Mouse (Mus musculus): ENCODE data around the gene Cubn.

Cubn gene

GRCm38 (mm10) chr2:13357885-13358552 is 133.6 kb downstream of the Cubn start:
- no peak for DNase-seq (ENCODE audit: low read depth, low spot score)

- no peak for DNase-seq (ENCODE audit: low read depth, low spot score)
These were observed 138.8 kb downstream of the Cubn start for GRCm38 (mm10) chr2:13352775-13353174.

GRCm38 (mm10) chr2:13352112-13352728 is 139.4 kb downstream of the Cubn start:
- no peak for DNase-seq (ENCODE audit: low read depth, low spot score)

- no peak for DNase-seq (ENCODE audit: low read depth, low spot score)
These were observed 149.2 kb downstream of the Cubn start for GRCm38 (mm10) chr2:13342325-13342926.

GRCm38 (mm10) chr2:13335446-13335845 is 156.2 kb downstream of the Cubn start:
- DNase-seq (ENCODE audit: low read depth, low spot score): no peak

- DNase-seq (ENCODE audit: low read depth, low spot score): no peak
These were observed 161.7 kb downstream of the Cubn start for GRCm38 (mm10) chr2:13329754-13330417.

GRCm38 (mm10) chr2:13303376-13303775 is 188.2 kb downstream of the Cubn start:
- DNase-seq (ENCODE audit: low read depth, low spot score): no peak

GRCm38 (mm10) chr2:13299031-13299430 is 192.6 kb downstream of the Cubn start:
- DNase-seq (ENCODE audit: low read depth, low spot score): peak; percentile 6

GRCm38 (mm10) chr2:13297733-13298132 is 193.9 kb downstream of the Cubn start:
- DNase-seq (ENCODE audit: low read depth, low spot score): no peak

GRCm38 (mm10) chr2:13290661-13291060 is 201.0 kb downstream of the Cubn start:
- peak; percentile 49 for DNase-seq (ENCODE audit: low read depth, low spot score)

- no peak for DNase-seq (ENCODE audit: low read depth, low spot score)
These were observed 201.5 kb downstream of the Cubn start for GRCm38 (mm10) chr2:13290070-13290469.

GRCm38 (mm10) chr2:13278114-13278862 is 213.3 kb downstream of the Cubn start:
- DNase-seq (ENCODE audit: low read depth, low spot score): peak; percentile 55

GRCm38 (mm10) chr2:13275874-13276273 is 215.7 kb downstream of the Cubn start:
- DNase-seq (ENCODE audit: low read depth, low spot score): peak; percentile 31

- DNase-seq (ENCODE audit: low read depth, low spot score): peak; percentile 96
These were observed 220.3 kb downstream of the Cubn start, which contains the start of gene Rsu1 for GRCm38 (mm10) chr2:13271165-13271957. Gene Rsu1, minus strand, starts transcription at chr2:13271415.

- no peak for DNase-seq (ENCODE audit: low read depth, low spot score)
These were observed 220.9 kb downstream of the Cubn start for GRCm38 (mm10) chr2:13270736-13271135.

- DNase-seq (ENCODE audit: low read depth, low spot score): no peak
These were observed 222.8 kb downstream of the Cubn start for GRCm38 (mm10) chr2:13268681-13269293.

- DNase-seq (ENCODE audit: low read depth, low spot score): peak; percentile 58
These were observed 226.7 kb downstream of the Cubn start for GRCm38 (mm10) chr2:13264875-13265274.

- no peak for DNase-seq (ENCODE audit: low read depth, low spot score)
These were observed 228.5 kb downstream of the Cubn start for GRCm38 (mm10) chr2:13263150-13263549.

- DNase-seq (ENCODE audit: low read depth, low spot score): no peak
These were observed 233.0 kb downstream of the Cubn start for GRCm38 (mm10) chr2:13258606-13259005.

GRCm38 (mm10) chr2:13240711-13241110 is 250.9 kb downstream of the Cubn start:
- DNase-seq (ENCODE audit: low read depth, low spot score): no peak

All from A20 (cell line).